Mouse (Mus musculus) urinary bladder, postnatal 0 days (tissue): ENCODE results near the gene Fam8a1. TPM values are rescaled to one million over a fixed set of nuclear protein-coding genes. Genes with fewer than 3 reads are reported as not detected.

Experiments
- polyA plus RNA-seq: library from polyadenylated mRNA; unstranded; fragments of >200 nt; fragmentation: Nextera tagmentation; extraction: Ambion mirVana; gene quantifications from 2 replicates; pipeline ENCODE4 v1.2.1, GENCODE M21; 2015

The Fam8a1 gene
- polyA plus RNA-seq: 13.3 and 15.0 TPM in 2 replicates

DNA sequence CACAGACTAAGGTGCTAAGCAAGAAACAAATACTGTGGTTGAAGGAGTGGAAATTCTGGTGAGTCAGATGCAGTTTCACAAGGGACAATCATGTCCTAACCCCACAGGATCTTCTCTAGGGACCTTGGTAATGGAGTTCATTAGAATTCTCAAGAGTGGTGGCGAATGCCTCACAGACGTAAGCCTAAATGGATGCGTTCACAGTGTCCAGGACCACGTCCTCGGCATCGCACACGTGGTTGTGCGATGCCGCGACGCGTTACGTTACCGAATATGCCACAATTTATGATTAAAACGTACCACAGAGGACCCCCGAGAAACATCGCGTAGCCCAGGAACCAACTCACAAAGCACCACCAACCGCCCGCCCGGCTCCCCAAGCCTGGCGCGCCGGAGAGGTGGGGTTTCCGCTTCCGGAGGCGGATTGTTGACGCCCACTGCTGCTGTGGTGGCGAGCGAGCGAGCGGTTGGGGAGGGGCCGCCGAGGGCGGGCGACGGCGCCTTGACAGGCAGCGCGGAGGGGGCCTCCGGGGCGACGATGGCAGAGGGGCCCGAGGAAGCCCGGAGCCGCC, at the start of gene Fam8a1:
Gene Fam8a1 (plus strand): TSS at position 475 of the 572 bp plus-strand sequence.

Other genes starting within 250 kb of the Fam8a1 start
- gene Cap2, start 167.7 kb upstream of the Fam8a1 start, polyA plus RNA-seq: 23.8 and 32.4 TPM in 2 replicates
- 8.2 and 10.7 TPM in 2 replicates for gene Nup153, start 58.4 kb downstream of the Fam8a1 start, polyA plus RNA-seq